Mouse (Mus musculus) CD4-positive, CD25-positive, alpha-beta regulatory T cell, adult 4 months (primary cell): ENCODE results near the gene Sema4a. TPM values are rescaled to one million over a fixed set of nuclear protein-coding genes. Genes with fewer than 3 reads are reported as not detected.

Source experiments
- polyA plus RNA-seq, 2 experiments: library from polyadenylated mRNA; unstranded; fragments of 100-300 nt; shearing (Covaris generic); gene quantifications; one replicate each; pipeline ENCODE4 v1.2.1; 2017

The Sema4a gene
- polyA plus RNA-seq, 2 experiments from 2014 or later, result 17.6 to 32.8 TPM

Other genes with a start within 250 kb of the Sema4a start
- gene Rhbg, start 206.5 kb downstream of the Sema4a start, polyA plus RNA-seq, result not detected
- not detected for gene Gm38392, start 174.0 kb downstream of the Sema4a start, polyA plus RNA-seq
- gene Tsacc, start 164.2 kb downstream of the Sema4a start, polyA plus RNA-seq, result 1 to 10 TPM; 5.8 to 7.7 TPM
- gene Cct3, start 164.1 kb downstream of the Sema4a start, polyA plus RNA-seq, result 100 to 1,000 TPM; 189 to 216 TPM
- 100 to 1,000 TPM; 370 to 504 TPM for gene Glmp, start 136.2 kb downstream of the Sema4a start, polyA plus RNA-seq
- gene Tmem79, start 125.0 kb downstream of the Sema4a start, polyA plus RNA-seq, result 1 to 10 TPM; 1.1 to 2.2 TPM
- gene Smg5, start 124.9 kb downstream of the Sema4a start, polyA plus RNA-seq, result 10 to 100 TPM; 24.2 to 34.9 TPM
- not detected for gene Paqr6, start 96.6 kb downstream of the Sema4a start, polyA plus RNA-seq
- not detected for gene Bglap3, start 88.4 kb downstream of the Sema4a start, polyA plus RNA-seq
- gene Bglap2, start 82.5 kb downstream of the Sema4a start, polyA plus RNA-seq, result not detected
- gene Bglap, start 76.7 kb downstream of the Sema4a start, polyA plus RNA-seq, result not detected
- 10 to 100 TPM; 37.2 to 52.9 TPM for gene Pmf1, start 50.9 kb downstream of the Sema4a start, polyA plus RNA-seq
- gene Slc25a44, start 36.0 kb downstream of the Sema4a start, polyA plus RNA-seq, result 10 to 100 TPM; 17.5 to 18.5 TPM
- 1 to 10 TPM; 5.0 to 5.1 TPM for gene Lmna, start 48.8 kb upstream of the Sema4a start, polyA plus RNA-seq
- 1 to 10 TPM in 1 of 2 experiments, under 1 TPM in 1; 0.60 to 1.5 TPM for gene Mex3a, start 71.2 kb upstream of the Sema4a start, polyA plus RNA-seq
- not detected for gene Rab25, start 87.1 kb upstream of the Sema4a start, polyA plus RNA-seq
- 100 to 1,000 TPM; 197 to 234 TPM for gene Lamtor2, start 91.9 kb upstream of the Sema4a start, polyA plus RNA-seq
- 10 to 100 TPM; 11.9 to 12.0 TPM for gene Ubqln4, start 92.6 kb upstream of the Sema4a start, polyA plus RNA-seq
- gene Ssr2, start 114.7 kb upstream of the Sema4a start, polyA plus RNA-seq, result 100 to 1,000 TPM; 160 to 161 TPM
- gene Arhgef2, start 144.8 kb upstream of the Sema4a start, polyA plus RNA-seq, result 10 to 100 TPM; 36.5 to 48.6 TPM
- under 1 TPM in 1 of 2 experiments, not detected in 1; 0.26 TPM for gene Rxfp4, start 192.0 kb upstream of the Sema4a start, polyA plus RNA-seq
- gene Khdc4, start 224.6 kb upstream of the Sema4a start, polyA plus RNA-seq, result 10 to 100 TPM; 49.8 to 50.2 TPM